Mouse (Mus musculus): ENCODE measurements around the gene Iqch. TPM values are rescaled to one million over a fixed set of nuclear protein-coding genes. Genes with fewer than 3 reads are reported as not detected.
"Not testable (repeated sequence)": the region's sequence is repeated elsewhere in the genome, so short reads cannot be mapped to it uniquely, and the experiment has no call there.

Gene Iqch
- total and polyA plus RNA-seq, 2 experiments from 2014 or later = 0.20 TPM; not detected in 1

- H3K9ac ChIP-seq (replicated peaks; ENCODE audit: low read length, poor library complexity, severe bottlenecking) = no peak overlapping the region
- no peak overlapping the region for H3K4me2 ChIP-seq (ENCODE audit: low read depth, low read length, poor library complexity, severe bottlenecking)
- 85% methylated on average over 1 of the region's 1 CpGs for WGBS
- H3K4me3 ChIP-seq (ENCODE audit: low read depth, low read length) = no peak overlapping the region
- no peak for TF ChIP-seq CTCF (IDR thresholded peaks at IDR 0.05)
- ATAC-seq (ENCODE audit: low FRiP score) = no peak
- H3K36me3 ChIP-seq (ENCODE audit: insufficient read depth, low read length) = no peaks in the 10 kb centered on the region
- H3K27me3 ChIP-seq (ENCODE audit: insufficient read depth, low read length) = no peaks in the 10 kb centered on the region; the same call in 1 of the 2 replicates
- no peaks in the 10 kb centered on the region for H3K9me3 ChIP-seq (ENCODE audit: low read length)
- no peaks in the 10 kb centered on the region for H3K4me1 ChIP-seq (ENCODE audit: insufficient read depth, low read length)
- no peak for DNase-seq (ENCODE audit: low spot score)
- H3K27ac ChIP-seq (ENCODE audit: low read depth, low read length) = no peak overlapping the region
Observed at GRCm38 (mm10) chr9:63556316-63556715, 46.0 kb downstream of the Iqch start.

GRCm38 (mm10) chr9:63555460-63555990 is 46.8 kb downstream of the Iqch start:
- TF ChIP-seq CTCF (IDR thresholded peaks at IDR 0.05) = no peak
- H3K27me3 ChIP-seq (ENCODE audit: insufficient read depth, low read length) = no peaks in the 10 kb centered on the region; the same call in 1 of the 2 replicates
- H3K36me3 ChIP-seq (ENCODE audit: insufficient read depth, low read length) = no peaks in the 10 kb centered on the region
- no peak overlapping the region for H3K27ac ChIP-seq (ENCODE audit: low read depth, low read length)
- no peak overlapping the region for H3K4me3 ChIP-seq (ENCODE audit: low read depth, low read length)
- 75% methylated on average over 3 of the region's 3 CpGs for WGBS
- ATAC-seq (ENCODE audit: low FRiP score) (no peak), DNase-seq (ENCODE audit: low spot score) (no peak)
- H3K9ac ChIP-seq (replicated peaks; ENCODE audit: low read length, poor library complexity, severe bottlenecking) = no peak overlapping the region
- no peaks in the 10 kb centered on the region for H3K4me1 ChIP-seq (ENCODE audit: insufficient read depth, low read length)
- no peaks in the 10 kb centered on the region for H3K9me3 ChIP-seq (ENCODE audit: low read length)
- H3K4me2 ChIP-seq (ENCODE audit: low read depth, low read length, poor library complexity, severe bottlenecking) = no peak overlapping the region

GRCm38 (mm10) chr9:63553628-63554027 is 48.7 kb downstream of the Iqch start:
- Histone ChIP-seq H3K36me3 (ENCODE audit: insufficient read depth, low read length) (no peaks in the 10 kb centered on the region), H3K4me2 (ENCODE audit: low read depth, low read length, poor library complexity, severe bottlenecking) (no peak overlapping the region), H3K9ac (replicated peaks; ENCODE audit: low read length, poor library complexity, severe bottlenecking) (no peak overlapping the region), H3K27ac (ENCODE audit: low read depth, low read length) (no peak overlapping the region), H3K27me3 (ENCODE audit: insufficient read depth, low read length) (no peaks in the 10 kb centered on the region; the same call in 1 of the 2 replicates), H3K4me3 (ENCODE audit: low read depth, low read length) (no peak overlapping the region), H3K4me1 (ENCODE audit: insufficient read depth, low read length) (no peaks in the 10 kb centered on the region), H3K9me3 (ENCODE audit: low read length) (no peaks in the 10 kb centered on the region)
- DNase-seq (ENCODE audit: low spot score) = no peak
- no peak for ATAC-seq (ENCODE audit: low FRiP score)
- no peak for TF ChIP-seq CTCF (IDR thresholded peaks at IDR 0.05)
- 78% methylated on average over 3 of the region's 3 CpGs for WGBS

GRCm38 (mm10) chr9:63550701-63551100 is 51.6 kb downstream of the Iqch start:
- not testable (repeated sequence) for H3K4me2 ChIP-seq (ENCODE audit: low read depth, low read length, poor library complexity, severe bottlenecking); H3K27me3 ChIP-seq (ENCODE audit: insufficient read depth, low read length); DNase-seq (ENCODE audit: low spot score); H3K9ac ChIP-seq (replicated peaks; ENCODE audit: low read length, poor library complexity, severe bottlenecking); ATAC-seq (ENCODE audit: low FRiP score); H3K4me3 ChIP-seq (ENCODE audit: low read depth, low read length); H3K27ac ChIP-seq (ENCODE audit: low read depth, low read length); H3K36me3 ChIP-seq (ENCODE audit: insufficient read depth, low read length); H3K4me1 ChIP-seq (ENCODE audit: insufficient read depth, low read length); H3K9me3 ChIP-seq (ENCODE audit: low read length)
- WGBS = 71% methylated on average over 6 of the region's 6 CpGs

GRCm38 (mm10) chr9:63548966-63549365 is 53.3 kb downstream of the Iqch start:
- Histone ChIP-seq H3K4me3 (ENCODE audit: low read depth, low read length) (no peak overlapping the region), H3K36me3 (ENCODE audit: insufficient read depth, low read length) (no peaks in the 10 kb centered on the region), H3K9ac (replicated peaks; ENCODE audit: low read length, poor library complexity, severe bottlenecking) (no peak overlapping the region), H3K4me1 (ENCODE audit: insufficient read depth, low read length) (no peaks in the 10 kb centered on the region), H3K9me3 (ENCODE audit: low read length) (no peaks in the 10 kb centered on the region), H3K4me2 (ENCODE audit: low read depth, low read length, poor library complexity, severe bottlenecking) (no peak overlapping the region), H3K27ac (ENCODE audit: low read depth, low read length) (no peak overlapping the region), H3K27me3 (ENCODE audit: insufficient read depth, low read length) (no peaks in the 10 kb centered on the region)
- no peak for TF ChIP-seq CTCF (IDR thresholded peaks at IDR 0.05)
- ATAC-seq (ENCODE audit: low FRiP score) (no peak), DNase-seq (ENCODE audit: low spot score) (no peak)
- WGBS = 88% methylated on average over 5 of the region's 5 CpGs

GRCm38 (mm10) chr9:63541926-63542325 is 60.4 kb downstream of the Iqch start:
- no peak for DNase-seq (ENCODE audit: low spot score)

More at GRCm38 (mm10) chr9:63541926-63542325, 60.4 kb downstream of the Iqch start:
- Histone ChIP-seq H3K9me3 (ENCODE audit: low read length) (no peaks in the 10 kb centered on the region), H3K27me3 (ENCODE audit: insufficient read depth, low read length) (no peaks in the 10 kb centered on the region), H3K4me1 (ENCODE audit: insufficient read depth, low read length) (no peaks in the 10 kb centered on the region), H3K4me2 (ENCODE audit: low read depth, low read length, poor library complexity, severe bottlenecking) (no peak overlapping the region), H3K4me3 (ENCODE audit: low read depth, low read length) (no peak overlapping the region), H3K36me3 (ENCODE audit: insufficient read depth, low read length) (no peaks in the 10 kb centered on the region), H3K9ac (replicated peaks; ENCODE audit: low read length, poor library complexity, severe bottlenecking) (no peak overlapping the region), H3K27ac (ENCODE audit: low read depth, low read length) (no peak overlapping the region)
- no peak for TF ChIP-seq CTCF (IDR thresholded peaks at IDR 0.05)
- 67% methylated on average over 7 of the region's 7 CpGs for WGBS
- no peak for ATAC-seq (ENCODE audit: low FRiP score)
